Mouse (Mus musculus) frontal cortex, postnatal 10 days (tissue): ENCODE data around the gene Wdr93.
"Not testable (repeated sequence)": the region's sequence is repeated elsewhere in the genome, so short reads cannot be mapped to it uniquely, and the experiment has no call there.

ENCODE experiments used
- DNase-seq, 2 experiments: peaks; one replicate each; pipeline ENCODE4 v3.0.0; 2022; ENCODE audit warnings: low spot score in 2 of 2, mixed read lengths in 1 of 2

The Wdr93 gene

GRCm38 (mm10) chr7:79747659-79748058 lies 4.7 kb downstream of the Wdr93 start:
- DNase-seq: no peak

GRCm38 (mm10) chr7:79749511-79749910 lies 6.5 kb downstream of the Wdr93 start:
- no peak for DNase-seq

GRCm38 (mm10) chr7:79756334-79756733 lies 13.4 kb downstream of the Wdr93 start:
- DNase-seq: no peak

GRCm38 (mm10) chr7:79758176-79758575 lies 15.2 kb downstream of the Wdr93 start:
- DNase-seq: no peak

GRCm38 (mm10) chr7:79759766-79760165 lies 16.8 kb downstream of the Wdr93 start:
- DNase-seq: no peak

- no peak for DNase-seq
Measured at GRCm38 (mm10) chr7:79761124-79761876, 18.3 kb downstream of the Wdr93 start.

- no peak for DNase-seq
Measured at GRCm38 (mm10) chr7:79762106-79762505, 19.1 kb downstream of the Wdr93 start.

GRCm38 (mm10) chr7:79765991-79766390 lies 23.0 kb downstream of the Wdr93 start:
- DNase-seq: no peak

- DNase-seq: no peak
Measured at GRCm38 (mm10) chr7:79769664-79770063, 26.7 kb downstream of the Wdr93 start.

GRCm38 (mm10) chr7:79771561-79772512 lies 28.9 kb downstream of the Wdr93 start:
- no peak for DNase-seq

- peak in 1 of 2 experiments; percentile 62 for DNase-seq
Measured at GRCm38 (mm10) chr7:79780647-79781626, 38.0 kb downstream of the Wdr93 start.

- DNase-seq: no peak
Measured at GRCm38 (mm10) chr7:79781826-79782515, 39.0 kb downstream of the Wdr93 start.

GRCm38 (mm10) chr7:79782516-79782855 lies 39.5 kb downstream of the Wdr93 start:
- DNase-seq: no peak

- DNase-seq: peak in 1 of 2 experiments; percentile 53
Measured at GRCm38 (mm10) chr7:79786295-79786694, 43.3 kb downstream of the Wdr93 start.

- DNase-seq: not testable (repeated sequence)
Measured at GRCm38 (mm10) chr7:79789812-79790211, 46.8 kb downstream of the Wdr93 start.

- peak in 1 of 2 experiments; percentile 25 for DNase-seq
Measured at GRCm38 (mm10) chr7:79792635-79793421, 49.9 kb downstream of the Wdr93 start.

- no peak for DNase-seq
Measured at GRCm38 (mm10) chr7:79793688-79794087, 50.7 kb downstream of the Wdr93 start, which contains the start of gene Mesp1. Gene Mesp1, minus strand, starts transcription at chr7:79793788.

GRCm38 (mm10) chr7:79798606-79799005 lies 55.6 kb downstream of the Wdr93 start:
- DNase-seq: no peak

GRCm38 (mm10) chr7:79799048-79799447 lies 56.1 kb downstream of the Wdr93 start:
- peak in 1 of 2 experiments; percentile 73 for DNase-seq

- DNase-seq: no peak
Measured at GRCm38 (mm10) chr7:79799506-79799905, 56.5 kb downstream of the Wdr93 start.
